Mouse (Mus musculus) sigmoid colon, adult 10 weeks (tissue): ENCODE data around the gene Lef1. TPM values are rescaled to one million over a fixed set of nuclear protein-coding genes. Genes with fewer than 3 reads are reported as not detected.

Source experiments
- polyA plus RNA-seq: library from polyadenylated mRNA; stranded (reverse); fragments of 350-450 nt; fragmentation: Illumina TruSeq; extraction: RNeasy Lipid Tissue Mini Kit (QIAGEN cat#74804); gene quantifications from one replicate; pipeline ENCODE4 v1.2.3, GENCODE M21; 2014; ENCODE audit warnings: low read depth, low replicate concordance

The Lef1 gene
- polyA plus RNA-seq, result 2.3 TPM

GRCm38 (mm10) chr3:131110191-131111150 lies at the start of gene Lef1:
Gene Lef1 (plus strand): TSS chr3:131110471.

GRCm38 (mm10) chr3:131271559-131272373 lies 161.5 kb downstream of the Lef1 start, which contains the start of gene Hadh:
Gene Hadh (minus strand): TSS chr3:131272101.

Other genes starting within 250 kb of the Lef1 start
- 183 TPM for gene Hadh, start 161.6 kb downstream of the Lef1 start, polyA plus RNA-seq
- 0.32 TPM for gene Cyp2u1, start 192.8 kb downstream of the Lef1 start, polyA plus RNA-seq